Mouse (Mus musculus): ENCODE measurements at regions not wholly inside any gene's neighbourhood (a gene's known extent, or its start where the extent isn't known, plus 50 kb on each side); places are given as distances from the start of the nearest gene placed in this dataset.

DNA sequence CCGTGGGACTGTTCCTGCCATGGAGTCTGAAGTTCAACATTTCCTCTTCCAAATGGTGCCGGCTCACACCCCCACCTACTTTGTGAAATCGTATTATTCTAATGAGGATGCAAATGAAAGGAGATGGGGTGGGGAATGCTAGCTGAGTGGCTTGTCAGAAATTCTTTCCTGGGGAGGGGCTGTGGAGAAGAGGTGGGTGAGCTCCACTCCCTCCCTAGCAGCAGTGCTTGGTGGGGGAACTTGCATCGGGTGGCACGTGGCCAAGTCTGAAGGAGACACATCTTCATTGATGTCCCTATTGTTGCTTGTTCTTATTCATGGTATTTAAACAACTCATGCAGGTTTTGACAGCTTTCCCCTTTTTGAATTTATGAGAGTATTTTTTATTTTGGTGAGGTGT lies 363.8 kb upstream of the Tshz3 start:
- no peak for TF ChIP-seq CTCF (IDR thresholded peaks at IDR 0.05; ENCODE audit: insufficient read depth, low read length)
- TF ChIP-seq POLR2A (IDR thresholded peaks at IDR 0.05; ENCODE audit: borderline replicate concordance, extremely low read depth, low read depth, low read length): no peak
